Mouse (Mus musculus) hindbrain, embryonic 13.5 days (tissue): ENCODE results near the gene Prrt4. TPM values are rescaled to one million over a fixed set of nuclear protein-coding genes. Genes with fewer than 3 reads are reported as not detected.
A peak's percentile ranks its signal among the peaks of the same experiment; 100 is the strongest.

Source experiments
- ATAC-seq: fragments of 200-750 bp; cut with Nextera tagmentation; 2 replicates; pipeline ENCODE4 v1.8.0; 2017; ENCODE audit warnings: moderate TSS enrichment; ENCODE audit not compliant: low FRiP score
- H3K27ac ChIP-seq: fragments of 300-500 bp; sonication (generic); 2 replicates; pipeline ENCODE4 v1.5.1; 2015; ENCODE audit warnings: inconsistent platforms, mild to moderate bottlenecking, moderate library complexity
- H3K27me3 ChIP-seq: fragments of 300-500 bp; sonication (generic); 2 replicates; pipeline ENCODE4 v1.6.1; 2015; ENCODE audit warnings: mild to moderate bottlenecking, inconsistent platforms
- H3K36me3 ChIP-seq: fragments of 300-500 bp; sonication (generic); 2 replicates; pipeline ENCODE4 v1.6.1; 2015; ENCODE audit warnings: mild to moderate bottlenecking, inconsistent platforms
- H3K4me1 ChIP-seq: fragments of 300-500 bp; sonication (generic); replicated peaks from 2 replicates; pipeline ENCODE4 v1.6.1; 2015; ENCODE audit warnings: inconsistent platforms
- H3K4me2 ChIP-seq: fragments of 300-500 bp; sonication (generic); 2 replicates; pipeline ENCODE4 v1.6.1; 2015; ENCODE audit warnings: inconsistent platforms, mild to moderate bottlenecking, moderate library complexity
- H3K4me3 ChIP-seq: fragments of 300-500 bp; sonication (generic); 2 replicates; pipeline ENCODE4 v1.5.1; 2015; ENCODE audit warnings: mild to moderate bottlenecking, inconsistent platforms
- H3K9ac ChIP-seq: fragments of 300-500 bp; sonication (generic); 2 replicates; pipeline ENCODE4 v1.6.1; 2015; ENCODE audit warnings: mild to moderate bottlenecking, inconsistent platforms
- H3K9me3 ChIP-seq: fragments of 300-500 bp; sonication (generic); 2 replicates; pipeline ENCODE4 v1.6.1; 2016; ENCODE audit warnings: inconsistent platforms
- WGBS: fragments of 180-500 bp; shearing (Covaris S2); methylation state at CpG from one replicate; pipeline ENCODE4 v1.1.7; 2015; 5-methylcytosine and 5-hydroxymethylcytosine counted together
- polyA plus RNA-seq: library from polyadenylated mRNA; unstranded; fragments of >200 nt; fragmentation: Nextera tagmentation; extraction: Ambion mirVana; gene quantifications from 2 replicates; pipeline ENCODE4 v1.2.1, GENCODE M21; 2015

Prrt4 gene
- polyA plus RNA-seq, 1 experiment from 2014 or later, result 4.8 TPM

GRCm38 (mm10) chr6:29195146-29195545, 15.8 kb upstream of the Prrt4 start:
- Histone ChIP-seq H3K4me1 (peaks cover 20% of the 10 kb centered on the region), H3K36me3 (no peaks in the 10 kb centered on the region), H3K9ac (no peak overlapping the region), H3K4me3 (no peak overlapping the region), H3K27me3 (peaks cover 27% of the 10 kb centered on the region), H3K4me2 (no peak overlapping the region), H3K9me3 (no peaks in the 10 kb centered on the region), H3K27ac (no peak overlapping the region)
- WGBS, result 82% methylated on average over 5 of the region's 5 CpGs
- no peak for ATAC-seq

GRCm38 (mm10) chr6:29193961-29194750, 14.8 kb upstream of the Prrt4 start:
- WGBS, result 82% methylated on average over 15 of the region's 15 CpGs
- H3K27me3 ChIP-seq, result peaks cover 19% of the 10 kb centered on the region
- ATAC-seq, result no peak
- H3K4me3 ChIP-seq, result no peak overlapping the region
- H3K4me2 ChIP-seq, result no peak overlapping the region
- 0 out of 2 replicates have a peak overlapping the region, but pooled peaks have one; percentile 35 for H3K9ac ChIP-seq
- H3K4me1 ChIP-seq, result peaks cover 18% of the 10 kb centered on the region
- H3K36me3 ChIP-seq, result no peaks in the 10 kb centered on the region
- no peaks in the 10 kb centered on the region for H3K9me3 ChIP-seq
- no peak overlapping the region for H3K27ac ChIP-seq

GRCm38 (mm10) chr6:29187936-29188335, 8.6 kb upstream of the Prrt4 start:
- H3K4me3 ChIP-seq, result no peak overlapping the region
- H3K4me1 ChIP-seq, result no peaks in the 10 kb centered on the region
- H3K9me3 ChIP-seq, result no peaks in the 10 kb centered on the region
- H3K9ac ChIP-seq, result no peak overlapping the region
- peaks cover 3% of the 10 kb centered on the region; the same call in 1 of the 2 replicates for H3K27me3 ChIP-seq
- WGBS, result 72% methylated on average over 1 of the region's 1 CpGs
- H3K27ac ChIP-seq, result no peak overlapping the region
- no peaks in the 10 kb centered on the region for H3K36me3 ChIP-seq
- no peak overlapping the region for H3K4me2 ChIP-seq
- ATAC-seq, result no peak

- Histone ChIP-seq H3K9me3 (no peaks in the 10 kb centered on the region), H3K36me3 (no peaks in the 10 kb centered on the region), H3K9ac (peak overlapping the region; percentile 88), H3K4me2 (peak overlapping the region; percentile 80), H3K27ac (peak overlapping the region; percentile 93; the same call in 1 of the 2 replicates), H3K4me1 (peaks cover 16% of the 10 kb centered on the region), H3K4me3 (peak overlapping the region; percentile 64), H3K27me3 (peaks cover 50% of the 10 kb centered on the region)
- WGBS, result 50% methylated on average over 8 of the region's 8 CpGs
- no peak for ATAC-seq
Measured at GRCm38 (mm10) chr6:29179843-29180242, 459 bp upstream of the Prrt4 start.

- peak overlapping the region; percentile 64 for H3K4me3 ChIP-seq
- peak overlapping the region; percentile 93 for H3K27ac ChIP-seq
- H3K9me3 ChIP-seq, result no peaks in the 10 kb centered on the region
- peaks cover 67% of the 10 kb centered on the region for H3K27me3 ChIP-seq
- WGBS, result 13% methylated on average over 17 of the region's 17 CpGs
- H3K36me3 ChIP-seq, result no peaks in the 10 kb centered on the region
- peak overlapping the region; percentile 88 for H3K9ac ChIP-seq
- H3K4me2 ChIP-seq, result peak overlapping the region; percentile 80
- peaks cover 16% of the 10 kb centered on the region for H3K4me1 ChIP-seq
- peak; percentile 78 for ATAC-seq
Measured at GRCm38 (mm10) chr6:29177901-29178879, 1.2 kb downstream of the Prrt4 start.

GRCm38 (mm10) chr6:29175113-29175512, 4.3 kb downstream of the Prrt4 start:
- H3K4me3 ChIP-seq, result no peak overlapping the region
- H3K27ac ChIP-seq, result no peak overlapping the region
- ATAC-seq, result no peak

GRCm38 (mm10) chr6:29174368-29174767, 5.0 kb downstream of the Prrt4 start:
- H3K9ac ChIP-seq, result no peak overlapping the region
- no peak overlapping the region for H3K4me3 ChIP-seq
- peaks cover 36% of the 10 kb centered on the region for H3K4me1 ChIP-seq
- no peak for ATAC-seq
- WGBS, result 17% methylated on average over 7 of the region's 7 CpGs
- H3K27me3 ChIP-seq, result peaks cover 81% of the 10 kb centered on the region
- no peak overlapping the region for H3K27ac ChIP-seq
- H3K9me3 ChIP-seq, result no peaks in the 10 kb centered on the region
- no peak overlapping the region for H3K4me2 ChIP-seq
- no peaks in the 10 kb centered on the region for H3K36me3 ChIP-seq

More at GRCm38 (mm10) chr6:29175113-29175512, 4.3 kb downstream of the Prrt4 start:
- 0 out of 2 replicates have a peak overlapping the region, but pooled peaks have one; percentile 2 for H3K9ac ChIP-seq
- no peaks in the 10 kb centered on the region for H3K9me3 ChIP-seq
- peaks cover 32% of the 10 kb centered on the region for H3K4me1 ChIP-seq
- WGBS, result 73% methylated on average over 3 of the region's 3 CpGs
- no peaks in the 10 kb centered on the region for H3K36me3 ChIP-seq
- H3K4me2 ChIP-seq, result no peak overlapping the region
- H3K27me3 ChIP-seq, result peaks cover 74% of the 10 kb centered on the region

GRCm38 (mm10) chr6:29170952-29171388, 8.4 kb downstream of the Prrt4 start:
- peaks cover 86% of the 10 kb centered on the region for H3K27me3 ChIP-seq
- 0% methylated on average over 40 of the region's 40 CpGs for WGBS

GRCm38 (mm10) chr6:29170063-29170921, 9.1 kb downstream of the Prrt4 start:
- Histone ChIP-seq H3K4me1 (peaks cover 30% of the 10 kb centered on the region), H3K27me3 (peaks cover 81% of the 10 kb centered on the region), H3K27ac (no peak overlapping the region), H3K9me3 (no peaks in the 10 kb centered on the region), H3K9ac (peak overlapping the region; percentile 78), H3K4me2 (peak overlapping the region; percentile 98), H3K4me3 (peak overlapping the region; percentile 54), H3K36me3 (no peaks in the 10 kb centered on the region)
- under 1% methylated on average over 61 of the region's 63 CpGs for WGBS
- peak; percentile 49 for ATAC-seq

More at GRCm38 (mm10) chr6:29170952-29171388, 8.4 kb downstream of the Prrt4 start:
- Histone ChIP-seq H3K9me3 (no peaks in the 10 kb centered on the region), H3K4me3 (peak overlapping the region; percentile 54), H3K36me3 (no peaks in the 10 kb centered on the region), H3K9ac (peak overlapping the region; percentile 78), H3K4me1 (peaks cover 30% of the 10 kb centered on the region), H3K4me2 (peak overlapping the region; percentile 98), H3K27ac (no peak overlapping the region)
- peak; percentile 74 for ATAC-seq

- peaks cover 30% of the 10 kb centered on the region for H3K4me1 ChIP-seq
- peak overlapping the region; percentile 78 for H3K9ac ChIP-seq
- peak overlapping the region; percentile 54 for H3K4me3 ChIP-seq
- no peaks in the 10 kb centered on the region for H3K36me3 ChIP-seq
- peaks cover 76% of the 10 kb centered on the region for H3K27me3 ChIP-seq
- H3K27ac ChIP-seq, result no peak overlapping the region
- no peaks in the 10 kb centered on the region for H3K9me3 ChIP-seq
- H3K4me2 ChIP-seq, result peak overlapping the region; percentile 98
- 3% methylated on average over 12 of the region's 12 CpGs for WGBS
- ATAC-seq, result peak; percentile 1; the same call in 1 of the 2 replicates
Measured at GRCm38 (mm10) chr6:29169675-29170062, 9.7 kb downstream of the Prrt4 start.

- H3K4me3 ChIP-seq, result no peak overlapping the region
- 54% methylated on average over 2 of the region's 2 CpGs for WGBS
- no peak overlapping the region for H3K9ac ChIP-seq
- no peaks in the 10 kb centered on the region for H3K9me3 ChIP-seq
- peaks cover 32% of the 10 kb centered on the region for H3K4me1 ChIP-seq
- no peak overlapping the region for H3K4me2 ChIP-seq
- peaks cover 68% of the 10 kb centered on the region for H3K27me3 ChIP-seq
- no peak overlapping the region for H3K27ac ChIP-seq
- no peak for ATAC-seq
- H3K36me3 ChIP-seq, result no peaks in the 10 kb centered on the region
Measured at GRCm38 (mm10) chr6:29168871-29169270, 10.5 kb downstream of the Prrt4 start.
